Mouse (Mus musculus) v-Abl transformed pro-B cells (cell line): ENCODE results near the gene 4933412E24Rik.

Source experiments
- in situ Hi-C, 2 experiments: fragments of 400-800 bp; cut with MboI; formaldehyde crosslinking; loops; one replicate each; pipeline ENCODE4 v1.15.1; 2025; ENCODE audit not compliant: unreplicated experiment in 2 of 2

Gene 4933412E24Rik

GRCm38 (mm10) chr15:60016513-60016912 is at the start of gene 4933412E24Rik:
4933412E24Rik (minus strand) TSS chr15:60016613.
- in situ Hi-C loops: no loop called here

- in situ Hi-C loops: no loop called here
These were observed 14.3 kb upstream of the 4933412E24Rik start for GRCm38 (mm10) chr15:60030728-60031127.

DNA sequence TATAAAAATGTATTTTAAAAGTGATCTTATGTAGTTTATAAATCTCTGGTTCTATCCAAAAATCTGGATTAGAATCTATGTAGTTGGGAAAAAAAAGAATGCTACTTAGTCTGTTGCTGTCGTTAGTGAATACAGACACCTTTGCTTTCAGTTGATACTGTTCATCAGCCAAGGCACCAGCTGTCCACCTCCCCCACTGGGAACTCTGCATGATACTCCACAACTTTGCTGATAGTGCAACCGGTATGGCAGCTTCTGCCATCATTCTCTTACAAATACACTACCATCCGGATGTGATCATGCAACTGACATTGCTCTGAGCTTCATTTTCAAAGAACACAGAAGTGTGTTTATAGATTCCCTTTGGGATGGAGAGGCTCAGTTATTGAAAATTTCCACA is 4.8 kb upstream of the 4933412E24Rik start:
- in situ Hi-C loops: no loop called here

GRCm38 (mm10) chr15:60010199-60010598 is 6.2 kb downstream of the 4933412E24Rik start:
- in situ Hi-C loops: no loop called here

DNA sequence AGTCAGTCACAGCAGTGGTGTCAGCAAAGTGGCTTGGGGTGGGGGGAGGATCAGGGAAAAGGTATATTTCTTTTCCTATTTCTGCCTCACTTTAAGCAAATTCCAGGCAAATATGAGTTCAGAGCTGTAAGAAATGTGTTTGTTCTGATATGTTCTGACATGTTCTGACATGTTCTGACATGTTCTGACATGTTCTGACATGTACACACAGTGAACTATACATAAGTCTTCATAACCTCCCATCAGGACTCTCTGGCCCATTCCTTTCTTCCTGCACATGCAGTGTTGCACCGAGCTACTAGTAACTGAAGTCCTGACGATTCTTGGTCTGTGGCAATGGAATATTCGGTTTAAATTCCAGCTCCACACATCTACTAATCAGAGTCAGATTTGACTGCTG is 6.8 kb downstream of the 4933412E24Rik start:
- in situ Hi-C loops: no loop called here

- in situ Hi-C loops: no loop called here
These were observed 32.6 kb downstream of the 4933412E24Rik start for GRCm38 (mm10) chr15:59983777-59984176.

- in situ Hi-C loops: no loop called here
These were observed 41.1 kb downstream of the 4933412E24Rik start for GRCm38 (mm10) chr15:59975310-59975709.

GRCm38 (mm10) chr15:59974584-59974983 is 41.8 kb downstream of the 4933412E24Rik start:
- in situ Hi-C loops: no loop called here

GRCm38 (mm10) chr15:59973651-59974519 is 42.5 kb downstream of the 4933412E24Rik start:
- in situ Hi-C loops: no loop called here
